Mouse (Mus musculus) cerebellum, adult 2 months (tissue): ENCODE measurements at regions not wholly inside any gene's neighbourhood (a gene's known extent, or its start where the extent isn't known, plus 50 kb on each side); places are given as distances from the start of the nearest gene placed in this dataset.

Experiments used
- DNase-seq, 2 experiments: peaks; one replicate each; pipeline ENCODE4 v3.0.0; 2021
- H3K27ac ChIP-seq: fragments of 200-500 bp; 2 replicates; pipeline ENCODE4 v1.5.1; 2012; ENCODE audit warnings: low read length, control low read depth, inconsistent platforms; ENCODE audit not compliant: insufficient read depth
- H3K27me3 ChIP-seq: fragments of 200-500 bp; 2 replicates; pipeline ENCODE4 v1.6.1; 2012; ENCODE audit warnings: inconsistent platforms, mild to moderate bottlenecking, low read length, moderate library complexity; ENCODE audit not compliant: control insufficient read depth, insufficient read depth
- H3K4me1 ChIP-seq: fragments of 200-500 bp; 2 replicates; pipeline ENCODE4 v1.6.1; 2011; ENCODE audit warnings: low read length; ENCODE audit not compliant: control insufficient read depth, insufficient read depth
- H3K4me3 ChIP-seq: fragments of 200-500 bp; replicated peaks from 2 replicates; pipeline ENCODE3; 2011; ENCODE audit warnings: mild to moderate bottlenecking, low read depth, low read length, control low read depth; ENCODE audit not compliant: insufficient read depth
- CTCF ChIP-seq: fragments of 200-500 bp; IDR thresholded peaks from 2 replicates; pipeline ENCODE4 v1.5.1; 2011; ENCODE audit warnings: low read depth, mild to moderate bottlenecking, control low read depth, low read length, moderate library complexity, borderline replicate concordance; ENCODE audit not compliant: insufficient read depth
- POLR2A ChIP-seq: fragments of 200-500 bp; IDR thresholded peaks from 2 replicates; pipeline ENCODE4 v1.6.1; 2011; ENCODE audit warnings: low read length, control low read depth, borderline replicate concordance; ENCODE audit not compliant: insufficient read depth
- WGBS: fragments of 180-500 bp; shearing (Covaris S2); methylation state at CpG from one replicate; pipeline ENCODE4 v1.1.7; 2018; 5-methylcytosine and 5-hydroxymethylcytosine counted together

DNA sequence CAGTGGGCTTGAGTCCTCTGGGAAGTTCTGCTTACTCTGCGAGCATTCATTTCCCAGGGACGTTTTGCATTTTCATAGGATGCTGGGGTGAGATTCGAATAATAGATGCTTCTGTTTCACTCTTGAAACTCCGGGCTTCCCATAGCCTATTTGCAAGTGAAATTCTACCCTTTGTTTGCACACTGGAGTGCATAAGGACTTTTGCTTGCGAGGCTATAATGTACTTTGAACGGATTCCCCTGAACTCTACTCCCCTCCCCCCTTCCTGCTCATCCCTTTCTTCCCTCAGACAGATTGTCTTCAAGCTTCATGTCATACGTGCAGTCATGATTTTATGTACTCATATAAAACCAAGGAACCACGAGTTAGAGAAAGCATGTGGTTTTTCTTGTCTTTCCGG lies 53.4 kb upstream of the Cnksr3 start:
- 77% methylated on average over 9 of the region's 9 CpGs for WGBS
- Histone ChIP-seq H3K4me3 (no peak overlapping the region), H3K4me1 (peaks cover 24% of the 10 kb centered on the region; the same call in 1 of the 2 replicates), H3K27ac (no peak overlapping the region), H3K27me3 (no peaks in the 10 kb centered on the region)
- no peak for DNase-seq
- no peak for TF ChIP-seq CTCF

DNA sequence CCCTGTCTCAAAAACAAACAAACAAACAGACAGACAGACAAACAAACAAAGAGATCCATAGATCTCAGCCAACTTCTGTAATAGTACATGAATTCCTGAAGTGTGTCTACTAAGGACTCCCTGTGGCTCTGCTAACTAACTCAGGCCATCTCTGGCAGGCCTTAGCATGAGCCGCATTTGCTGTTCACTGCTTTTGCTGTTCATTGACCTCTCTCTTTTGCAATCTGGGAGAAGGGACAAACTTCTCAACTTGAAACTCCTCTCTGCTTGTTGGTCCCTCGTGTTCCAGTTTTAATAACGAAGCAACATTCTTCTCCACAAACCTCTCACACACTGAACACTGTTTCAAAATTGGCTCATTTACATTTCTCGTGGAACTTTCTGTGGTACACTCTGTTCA lies 52.7 kb upstream of the Cnksr3 start:
- H3K4me3 ChIP-seq = no peak overlapping the region
- TF ChIP-seq POLR2A = no peak
- TF ChIP-seq CTCF = no peak
- DNase-seq = no peak
- no peak overlapping the region for H3K27ac ChIP-seq
- WGBS = 73% methylated on average over 4 of the region's 4 CpGs
- peaks cover 27% of the 10 kb centered on the region; the same call in 1 of the 2 replicates for H3K4me1 ChIP-seq
- no peaks in the 10 kb centered on the region for H3K27me3 ChIP-seq
